Comparison of ENCODE assay signal across 7 mouse cellular contexts in genomic region chr16:33399913-33400782, GRCm38 (mm10). TPM values are rescaled to one million over a fixed set of nuclear protein-coding genes. Genes with fewer than 3 reads are reported as not detected.
A peak's percentile ranks its signal among the peaks of the same experiment; 100 is the strongest.
DNase-seq lines count a peak whose midpoint lies in the region; ATAC-seq and TF ChIP-seq lines count a peak whose summit lies in the region.

No protein-coding gene starts in this region.

- no peak for TF ChIP-seq CTCF in G1E (IDR thresholded peaks at IDR 0.05; ENCODE audit: low read depth, low read length)

- H3K4me2 ChIP-seq in forebrain, embryonic 12.5 days: peak overlapping the region; percentile 77

- H3K36me3 ChIP-seq in G1E (replicated peaks): peaks cover 19% of the 10 kb centered on the region
- H3K36me3 ChIP-seq in forebrain, embryonic 12.5 days (replicated peaks): no peaks in the 10 kb centered on the region

- no peaks in the 10 kb centered on the region for H3K9me3 ChIP-seq in G1E (replicated peaks)
- no peaks in the 10 kb centered on the region for H3K9me3 ChIP-seq in forebrain, embryonic 12.5 days

- peak; percentile 85 for DNase-seq in G1E (ENCODE audit: low spot score)
- DNase-seq in brain, adult 2 months (ENCODE audit: low read depth, low spot score): peak; percentile 73
- DNase-seq in heart, postnatal 36 days: peak; percentile 77 to 80
- peak; percentile 30 to 31 for DNase-seq in left cerebral cortex, postnatal 25 days (ENCODE audit: low spot score in 2 of 2)
- peak; percentile 70 for DNase-seq in skeletal muscle tissue, adult 2 months (ENCODE audit: low read depth, low spot score)

- peak overlapping the region; percentile 57 for H3K9ac ChIP-seq in forebrain, embryonic 12.5 days

- peak overlapping the region; percentile 72 for H3K4me3 ChIP-seq in G1E (ENCODE audit: low read depth, low read length)
- peak overlapping the region; percentile 42 for H3K4me3 ChIP-seq in forebrain, embryonic 12.5 days (replicated peaks)

- H3K27ac ChIP-seq in forebrain, embryonic 12.5 days: peak overlapping the region; percentile 37; the same call in 1 of the 2 replicates

- H3K27me3 ChIP-seq in G1E (ENCODE audit: insufficient read depth, low read length): no peaks in the 10 kb centered on the region
- no peaks in the 10 kb centered on the region for H3K27me3 ChIP-seq in forebrain, embryonic 12.5 days

- peak; percentile 75 for ATAC-seq in G1E (ENCODE audit: extremely low read depth, insufficient number of reproducible peaks, low FRiP score, poor library complexity, severe bottlenecking)
- ATAC-seq in forebrain, embryonic 12.5 days (ENCODE audit: low FRiP score): peak; percentile 82
- peak; percentile 99 for ATAC-seq in megakaryocyte-erythroid progenitor cell, adult 5-6 weeks (replicated peaks; ENCODE audit: low FRiP score, low TSS enrichment, poor library complexity, severe bottlenecking)

- H3K4me1 ChIP-seq in G1E (ENCODE audit: insufficient read depth, low read depth, low read length): peaks cover 45% of the 10 kb centered on the region
- H3K4me1 ChIP-seq in forebrain, embryonic 12.5 days: peaks cover 16% of the 10 kb centered on the region

- intact Hi-C loops in heart, postnatal 36 days (cut with DNase I): loop anchor here (2.0 kb wide), 1 partner anchor 19 kb away; the partner anchor contains the start of gene Zfp148
- intact Hi-C loops in left cerebral cortex, postnatal 25 days (cut with DNase I): no loop called here

- 2% methylated on average over 28 of the region's 28 CpGs for WGBS in forebrain, embryonic 12.5 days

RNA-seq across cellular contexts. Expression of gene Zfp148, which starts 19.5 kb away (rescaled TPM):
- total RNA-seq in G1E (2014; fragmentation: Nextera tagmentation) (97.3 and 97.8 TPM in 2 replicates), G1E (2017) (21.6 and 26.8 TPM in 2 replicates)
- 5.5 and 5.7 TPM in 2 replicates for polyA plus RNA-seq in G1E (2012)
- 71.1 and 71.2 TPM in 2 replicates for polyA plus RNA-seq in forebrain, embryonic 12.5 days (2016; fragmentation: Nextera tagmentation; extraction: Ambion mirVana)
- total RNA-seq in heart, postnatal 36 days (2021): 10 to 100 TPM; 37.8 to 37.9 TPM
- 100 to 1,000 TPM; 142 to 153 TPM for total RNA-seq in left cerebral cortex, postnatal 25 days (2021)
- 25.8 and 34.8 TPM in 2 replicates for total RNA-seq in megakaryocyte-erythroid progenitor cell, adult 5-6 weeks (2014; fragmentation: Nextera tagmentation)
- total RNA-seq in megakaryocyte-erythroid progenitor cell, adult 5-6 weeks (2017): 23.8 TPM in 2 replicates

Comparison
In these comparisons a context has a peak if more than half of its experiments do, and no peak if none do; other contexts are left out.
1. Peak in every context shown above with its lines: DNase-seq, ATAC-seq, H3K4me3 ChIP-seq and H3K27ac ChIP-seq.
2. DNase-seq: peak in every context shown above with its lines; median percentile 85 in G1E; 78 in heart, postnatal 36 days; 73 in brain, adult 2 months; 70 in skeletal muscle tissue, adult 2 months; 30 in left cerebral cortex, postnatal 25 days.